Mouse (Mus musculus) layer of hippocampus, postnatal 14 days (tissue): Measurements from ENCODE around the gene Cldn4. TPM values are rescaled to one million over a fixed set of nuclear protein-coding genes. Genes with fewer than 3 reads are reported as not detected.

ENCODE experiments used
- DNase-seq, 2 experiments: peaks; one replicate each; pipeline ENCODE4 v3.0.0; 2021 to 2022; ENCODE audit warnings: low spot score in 2 of 2, mixed read lengths in 1 of 2
- total RNA-seq, 2 experiments: library from RNA; stranded (reverse); gene quantifications; 2 replicates each; pipeline ENCODE4 v1.2.3; 2021

Cldn4 gene
- total RNA-seq, 2 experiments from 2014 or later, result not detected

- DNase-seq, result peak; percentile 15 to 28
Observed at GRCm38 (mm10) chr5:134932903-134933276, 13.8 kb downstream of the Cldn4 start.

DNA sequence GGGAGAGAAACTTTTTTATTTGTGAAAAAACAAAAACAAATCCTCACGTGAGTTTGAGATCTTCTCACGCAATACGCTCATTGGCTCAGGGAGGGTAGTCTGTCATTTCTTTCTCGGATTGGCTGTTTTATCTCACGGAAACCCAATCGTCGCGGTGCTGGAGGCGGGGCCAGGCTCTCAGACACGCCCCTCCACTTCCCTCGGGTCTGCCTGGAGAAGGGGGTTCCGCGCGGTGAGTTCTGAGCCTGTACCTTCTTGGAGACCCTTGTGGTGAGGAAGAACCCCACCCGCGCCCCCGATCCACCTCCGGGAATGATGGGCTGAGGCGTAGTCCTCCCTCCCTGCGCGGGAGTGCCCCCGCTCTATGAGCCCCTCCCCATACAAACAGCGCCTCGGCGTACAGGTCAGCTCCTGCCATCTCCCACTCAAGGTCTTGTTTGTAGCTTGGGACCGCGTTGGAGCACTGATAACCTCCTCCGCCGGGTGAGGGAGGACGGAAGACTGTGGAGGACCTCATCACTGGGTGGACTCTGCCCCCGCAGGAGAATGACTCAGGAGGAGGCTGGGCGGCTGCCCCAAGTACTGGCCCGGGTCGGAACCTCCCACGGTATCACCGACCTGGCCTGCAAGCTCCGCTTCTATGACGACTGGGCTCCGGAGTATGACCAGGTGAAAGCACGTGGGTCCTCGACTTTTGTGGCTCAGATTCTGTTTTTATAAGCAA is 14.4 kb downstream of the Cldn4 start, which contains the start of gene Mettl27:
Mettl27 (plus strand) TSS at position 190 of the 724 bp plus-strand sequence.
- DNase-seq, result peak; percentile 76 to 89

GRCm38 (mm10) chr5:134929988-134930387 is 16.7 kb downstream of the Cldn4 start:
- no peak for DNase-seq

DNA sequence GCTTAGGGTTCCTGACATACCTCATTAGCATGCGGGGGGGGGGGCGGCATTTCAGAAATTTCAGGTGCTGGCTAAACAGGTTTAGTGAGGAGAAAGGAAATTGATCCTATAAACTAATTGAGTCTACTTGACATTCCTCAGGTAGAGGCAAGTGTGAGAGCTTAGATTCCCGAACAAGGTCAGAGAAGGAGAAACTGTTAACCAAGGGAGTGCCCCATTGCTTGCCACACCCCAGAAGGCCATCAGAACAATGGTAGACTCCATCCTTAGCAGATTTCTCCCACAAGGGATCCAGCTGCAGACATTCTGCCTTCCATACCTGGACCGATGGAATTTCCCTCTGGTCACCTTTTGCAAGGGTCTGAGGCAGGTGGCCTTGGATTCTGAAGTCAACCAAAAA is 20.0 kb downstream of the Cldn4 start:
- DNase-seq, result no peak

GRCm38 (mm10) chr5:134923141-134923540 is 23.6 kb downstream of the Cldn4 start:
- DNase-seq, result peak in 1 of 2 experiments; percentile 18

GRCm38 (mm10) chr5:134921106-134921505 is 25.6 kb downstream of the Cldn4 start:
- no peak for DNase-seq

DNA sequence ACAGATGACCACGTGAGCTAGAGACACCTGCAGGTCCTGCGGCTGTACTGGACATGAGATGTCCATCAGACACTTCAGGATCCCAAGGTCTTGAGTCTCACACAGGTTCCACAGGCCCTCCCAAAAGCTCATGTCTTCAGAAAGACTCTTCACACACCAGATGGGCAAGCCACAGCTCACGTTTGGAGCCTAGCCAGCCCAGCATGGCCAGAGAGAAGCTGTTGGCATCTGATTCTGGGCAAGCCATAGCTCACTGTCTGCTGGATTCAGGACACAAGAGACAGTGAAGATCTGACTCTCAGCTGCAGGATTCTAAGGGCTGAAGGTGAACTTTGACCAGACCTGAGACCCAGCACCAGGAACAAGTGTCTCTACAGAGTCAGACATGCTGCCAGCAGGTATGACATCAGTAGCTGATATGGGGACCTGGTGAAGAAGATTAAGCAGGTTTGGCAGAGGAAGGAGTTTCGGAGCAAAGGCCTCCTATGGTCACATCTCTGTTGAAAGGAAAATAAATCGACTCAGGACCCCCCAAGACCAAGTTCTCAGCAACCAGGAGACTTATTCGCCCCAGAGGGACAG is 26.5 kb downstream of the Cldn4 start:
- no peak for DNase-seq

GRCm38 (mm10) chr5:134919097-134919496 is 27.6 kb downstream of the Cldn4 start:
- no peak for DNase-seq

- peak; percentile 28 to 45 for DNase-seq
Observed at GRCm38 (mm10) chr5:134918071-134918832, 28.5 kb downstream of the Cldn4 start.

DNA sequence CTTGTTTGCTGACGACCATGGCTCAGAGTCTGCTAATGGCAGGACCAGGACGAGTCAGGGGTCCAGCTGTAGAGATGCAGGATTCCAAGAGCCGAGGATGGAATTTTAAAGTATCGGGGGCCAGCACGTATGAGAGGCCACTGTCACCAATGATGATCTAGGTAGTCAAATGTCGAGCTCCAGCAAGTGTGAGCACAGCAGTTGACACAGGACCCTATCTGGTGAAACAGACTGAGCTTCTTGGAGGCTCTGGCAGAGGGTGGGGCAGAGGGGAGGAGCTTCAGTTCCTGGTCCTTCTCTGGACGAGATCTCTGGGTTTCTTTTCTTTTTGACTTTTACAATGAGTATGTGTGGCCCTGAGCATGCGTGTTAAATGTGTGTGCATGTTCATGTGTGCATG is 31.4 kb downstream of the Cldn4 start, which contains the start of gene Cldn13:
Cldn13 (minus strand) TSS at position 216 of the 400 bp plus-strand sequence.
- no peak for DNase-seq

GRCm38 (mm10) chr5:134914510-134914909 is 32.2 kb downstream of the Cldn4 start:
- DNase-seq, result no peak

GRCm38 (mm10) chr5:134913753-134914152 is 33.0 kb downstream of the Cldn4 start:
- no peak for DNase-seq

GRCm38 (mm10) chr5:134913352-134913751 is 33.4 kb downstream of the Cldn4 start:
- DNase-seq, result no peak

- DNase-seq, result no peak
Observed at GRCm38 (mm10) chr5:134911901-134912300, 34.8 kb downstream of the Cldn4 start.

- peak; percentile 98 for DNase-seq
Observed at GRCm38 (mm10) chr5:134907135-134907534, 39.6 kb downstream of the Cldn4 start.

DNA sequence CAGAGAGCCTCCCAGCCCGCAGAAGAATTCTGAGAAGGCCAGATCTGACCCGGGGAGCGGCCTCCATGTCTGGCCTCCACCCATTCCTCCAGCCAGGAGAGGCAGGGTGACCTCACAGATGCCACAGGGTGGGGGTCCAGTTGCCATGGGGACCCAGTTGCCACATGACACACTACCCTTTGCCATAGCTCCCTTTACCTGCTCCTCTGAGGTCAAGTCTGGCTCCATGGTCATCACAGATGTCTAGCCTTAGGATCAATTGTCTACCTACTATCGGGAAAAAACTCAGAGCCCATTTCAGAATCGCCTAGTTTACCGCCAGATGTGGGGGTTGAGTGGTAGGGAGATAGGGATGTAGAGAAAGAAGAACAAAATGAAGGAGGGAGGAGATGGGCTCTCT is 40.1 kb downstream of the Cldn4 start, which contains the start of gene Tmem270:
Tmem270 (minus strand) TSS at position 101 of the 400 bp plus-strand sequence.
- DNase-seq, result no peak

DNA sequence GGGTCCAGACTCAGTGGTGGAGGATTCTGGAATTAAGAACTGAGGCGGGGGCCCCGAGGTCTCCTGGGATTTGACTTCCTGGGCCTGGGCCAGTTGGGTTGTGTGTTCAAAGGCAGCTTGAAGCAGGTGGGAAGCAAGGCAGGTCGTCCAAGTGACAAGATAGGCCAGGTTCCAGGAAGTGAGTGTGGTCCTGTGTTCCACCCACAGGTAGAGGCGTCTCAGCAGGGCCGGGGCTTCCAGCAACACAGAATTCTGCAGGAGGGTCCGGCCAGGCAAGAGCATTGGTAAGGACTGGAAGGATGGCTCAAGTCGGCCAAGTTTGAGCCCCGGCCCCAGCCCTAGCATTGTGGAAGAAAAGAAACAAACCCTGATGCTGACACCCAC is 45.1 kb downstream of the Cldn4 start:
- no peak for DNase-seq

DNA sequence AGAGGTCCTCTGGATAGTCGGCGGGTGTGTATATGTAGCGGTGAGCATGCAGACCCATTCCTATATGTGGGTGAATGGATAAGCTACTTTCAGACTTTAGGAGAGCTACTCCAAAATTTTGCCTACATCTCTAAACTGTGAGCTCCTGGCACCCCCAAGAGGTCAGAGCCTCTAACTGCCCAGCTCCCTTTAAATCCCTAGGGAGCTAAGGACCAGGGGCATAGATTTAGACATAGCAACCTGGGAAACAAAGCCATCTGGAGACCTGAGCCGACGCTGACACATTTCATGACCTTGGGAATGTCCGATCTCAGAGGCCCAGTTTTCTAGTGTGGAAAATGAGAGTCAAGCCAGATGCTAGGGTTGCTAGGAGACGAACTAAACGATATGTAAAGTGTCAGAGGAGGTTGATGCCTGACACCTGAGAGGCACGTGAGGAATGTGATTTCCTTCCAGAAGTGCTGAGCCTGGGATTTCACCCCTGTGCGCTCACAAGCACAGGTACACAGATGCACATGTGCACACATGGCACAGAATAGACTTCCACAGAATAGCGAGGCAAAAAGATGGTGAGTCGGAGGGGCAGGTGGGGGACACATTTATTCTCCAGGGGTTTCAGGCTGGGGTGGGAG is 45.6 kb downstream of the Cldn4 start:
- DNase-seq, result peak; percentile 47 to 64

GRCm38 (mm10) chr5:134897596-134897995 is 49.1 kb downstream of the Cldn4 start:
- DNase-seq, result no peak

DNA sequence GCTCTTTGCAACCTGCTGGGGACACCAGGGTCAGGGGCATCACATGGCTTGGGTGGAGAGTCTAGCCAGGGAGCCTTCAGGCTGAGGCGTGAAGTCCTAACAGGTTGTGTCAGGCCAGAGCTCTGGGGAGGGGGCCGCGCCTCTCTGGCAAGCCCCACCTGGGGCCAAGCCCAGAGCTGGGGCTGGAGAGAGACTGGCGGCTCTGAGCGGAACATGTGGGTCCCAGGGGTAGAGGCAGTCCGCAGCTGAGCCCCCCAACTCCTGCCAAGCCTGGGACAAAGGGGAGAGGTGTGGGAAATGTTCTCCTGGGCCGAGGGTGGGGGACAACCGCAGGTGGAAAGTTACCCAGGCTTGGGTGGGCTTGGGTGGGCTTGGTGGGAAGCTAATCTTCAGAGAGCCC is 49.8 kb downstream of the Cldn4 start:
- DNase-seq, result no peak

GRCm38 (mm10) chr5:134895291-134895690 is 51.4 kb downstream of the Cldn4 start:
- DNase-seq, result no peak
